Mouse (Mus musculus) layer of hippocampus, postnatal 25 days (tissue): ENCODE results near the gene Ube4b. TPM values are rescaled to one million over a fixed set of nuclear protein-coding genes. Genes with fewer than 3 reads are reported as not detected.
A peak's percentile ranks its signal among the peaks of the same experiment; 100 is the strongest.
"Not testable (repeated sequence)": the region's sequence is repeated elsewhere in the genome, so short reads cannot be mapped to it uniquely, and the experiment has no call there.

Experiments
- DNase-seq, 2 experiments: peaks; one replicate each; pipeline ENCODE4 v3.0.0; 2022; ENCODE audit warnings: mixed read lengths in 2 of 2, low spot score in 1 of 2; ENCODE audit errors: extremely low spot score in 1 of 2
- total RNA-seq, 2 experiments: library from RNA; stranded (reverse); gene quantifications; 2 replicates each; pipeline ENCODE4 v1.2.3; 2021

The Ube4b gene
- total RNA-seq, 2 experiments from 2014 or later = 92.8 to 113 TPM

- no peak for DNase-seq
These were observed 15.9 kb upstream of the Ube4b start for GRCm38 (mm10) chr4:149442436-149442835.

- no peak for DNase-seq
These were observed 14.0 kb upstream of the Ube4b start for GRCm38 (mm10) chr4:149440576-149440975.

DNA sequence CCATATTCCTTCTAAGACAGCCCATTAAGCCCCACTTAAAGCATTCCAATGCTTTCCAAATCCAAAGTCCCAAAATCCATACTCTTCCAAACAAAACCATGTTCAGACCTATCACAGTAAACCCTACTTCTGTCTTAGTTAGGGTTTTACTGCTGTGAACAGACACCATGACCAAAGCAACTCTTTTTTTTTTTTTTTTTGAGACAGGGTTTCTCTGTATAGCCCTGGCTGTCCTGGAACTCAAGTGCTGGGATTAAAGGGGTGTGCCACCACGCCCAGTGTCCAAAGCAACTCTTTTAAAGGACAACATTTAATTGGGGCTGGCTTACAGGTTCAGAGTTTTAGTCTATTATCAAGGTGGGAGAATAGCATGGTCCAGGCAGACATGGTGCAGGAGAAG is 5.3 kb upstream of the Ube4b start:
- DNase-seq = not testable (repeated sequence)

DNA sequence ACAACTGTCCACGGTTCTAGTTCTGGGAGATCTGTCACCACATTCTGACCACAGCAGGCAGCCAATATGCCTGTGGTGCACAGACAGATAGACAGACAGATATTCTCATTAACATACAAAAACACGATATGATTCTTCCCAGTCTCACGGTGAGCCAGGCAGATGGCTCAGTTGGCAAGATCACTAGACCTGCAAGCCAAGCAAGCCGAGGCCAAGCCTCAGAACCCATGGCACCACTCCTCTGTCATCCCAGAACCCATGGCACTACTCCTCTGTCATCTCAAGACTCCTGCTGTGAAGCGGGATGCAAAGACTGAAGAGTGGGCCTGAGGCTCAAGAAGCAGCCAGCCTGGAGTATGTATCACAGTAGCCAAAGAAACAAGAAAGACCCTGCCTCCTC is 3.0 kb upstream of the Ube4b start:
- DNase-seq = no peak

DNA sequence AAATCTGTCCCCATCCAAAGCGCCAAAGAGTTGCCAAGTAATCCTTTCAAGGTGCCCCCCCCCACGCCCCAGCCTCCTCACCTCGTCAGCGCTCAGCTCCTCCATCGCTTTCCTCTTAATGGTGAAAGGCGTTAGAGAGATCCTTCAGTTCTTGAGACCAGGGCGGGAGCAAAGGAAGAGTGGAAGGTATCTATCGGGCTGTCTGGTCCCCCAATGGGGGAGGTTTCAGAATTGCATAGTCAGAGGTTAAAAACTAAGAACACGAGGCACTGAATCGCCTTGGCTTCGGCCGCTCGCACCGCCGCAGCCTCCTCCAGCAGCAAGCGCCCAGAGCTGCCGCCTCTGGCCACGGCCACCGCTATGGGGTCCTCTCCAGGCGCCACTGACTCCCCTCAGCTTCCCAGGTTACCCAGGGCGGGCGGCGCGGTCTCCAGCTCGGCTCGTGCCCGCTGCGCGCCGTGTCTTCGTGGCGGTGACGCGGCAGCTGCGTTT is 702 bp downstream of the Ube4b start:
- peak in 1 of 2 experiments; percentile 26 for DNase-seq

DNA sequence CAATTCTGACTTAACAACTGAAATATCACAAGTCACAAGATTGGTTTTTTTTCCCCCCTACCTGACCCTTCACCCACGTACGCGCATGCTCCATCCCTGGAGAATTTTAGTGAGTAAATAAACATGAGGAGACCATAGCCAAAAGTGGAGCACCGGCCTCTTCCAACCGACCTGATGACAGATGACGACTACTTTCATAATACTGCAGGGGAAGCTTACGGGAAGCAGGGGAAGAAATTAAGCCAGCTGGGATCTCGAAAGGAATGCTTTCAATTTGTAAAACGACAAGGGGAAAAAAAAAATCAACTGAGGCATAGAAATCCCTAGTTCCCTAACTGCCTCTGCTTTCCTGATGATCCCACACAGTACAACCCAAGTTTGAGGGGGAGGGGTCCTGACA is 1.8 kb downstream of the Ube4b start:
- no peak for DNase-seq

- no peak for DNase-seq
These were observed 8.6 kb downstream of the Ube4b start for GRCm38 (mm10) chr4:149417854-149418365.

GRCm38 (mm10) chr4:149416986-149417385 is 9.6 kb downstream of the Ube4b start:
- DNase-seq = no peak

- no peak for DNase-seq
These were observed 10.1 kb downstream of the Ube4b start for GRCm38 (mm10) chr4:149416417-149416816.

DNA sequence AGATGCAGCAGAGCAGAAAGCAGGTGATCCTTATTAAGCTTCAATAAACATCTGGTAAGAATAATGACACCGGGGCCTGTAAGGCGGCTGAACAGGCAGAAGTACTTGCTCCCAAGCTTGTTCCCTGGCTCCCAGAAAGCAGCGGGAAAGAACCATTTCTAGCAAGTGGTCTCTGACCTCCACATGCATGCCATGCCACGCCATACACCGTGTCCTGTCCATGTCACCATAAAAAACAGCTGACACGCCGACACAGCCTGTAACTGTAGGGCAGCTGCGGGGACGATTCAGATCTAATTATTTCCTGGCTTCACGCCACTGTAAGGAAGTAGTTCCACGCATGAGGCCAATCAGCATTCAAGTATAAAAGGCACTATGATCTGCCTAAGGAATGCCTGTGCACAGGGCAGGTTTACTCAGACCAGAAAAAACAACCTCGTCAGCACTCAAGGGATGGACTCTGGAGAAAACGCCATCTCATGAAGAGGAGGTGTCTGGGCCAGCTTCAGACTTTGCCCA is 10.8 kb downstream of the Ube4b start:
- DNase-seq = no peak

DNA sequence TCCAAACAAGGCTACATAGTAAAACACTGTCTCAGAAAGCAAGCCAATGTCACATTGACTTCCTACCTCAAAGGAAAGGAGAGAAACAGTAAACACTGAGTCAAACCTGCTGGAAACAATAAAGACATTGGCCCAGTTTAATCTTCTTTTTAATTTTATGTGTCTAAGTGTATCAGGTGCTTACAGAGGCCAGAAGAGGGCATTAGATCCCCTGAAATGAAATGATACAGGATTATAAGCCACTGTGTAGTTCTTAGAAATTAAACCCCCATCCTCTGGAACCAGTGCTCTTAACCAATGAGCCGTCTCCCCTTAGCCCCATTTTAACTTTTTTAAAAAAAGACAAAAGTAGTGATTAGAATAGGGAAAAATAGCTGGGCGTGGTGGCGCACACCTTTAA is 12.3 kb downstream of the Ube4b start:
- DNase-seq = no peak

DNA sequence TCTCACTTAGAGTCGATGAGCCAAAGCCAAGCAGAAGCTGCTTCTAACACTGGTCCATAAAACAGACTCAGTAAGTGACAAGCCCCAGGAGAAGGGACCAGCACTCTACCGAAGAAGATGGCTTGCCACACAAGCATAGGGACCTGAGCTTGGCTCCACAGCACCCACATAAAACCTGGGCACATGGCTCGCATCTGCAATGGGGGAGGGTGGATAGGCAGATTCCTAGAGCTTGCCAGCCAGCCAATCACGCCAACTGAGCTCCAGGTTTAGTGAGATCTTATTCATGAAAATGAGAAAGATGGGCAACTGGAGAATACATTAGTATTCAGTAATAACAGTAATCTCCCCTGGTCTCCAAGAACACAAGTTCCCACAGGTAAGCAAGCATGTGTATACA is 16.8 kb downstream of the Ube4b start:
- no peak for DNase-seq

DNA sequence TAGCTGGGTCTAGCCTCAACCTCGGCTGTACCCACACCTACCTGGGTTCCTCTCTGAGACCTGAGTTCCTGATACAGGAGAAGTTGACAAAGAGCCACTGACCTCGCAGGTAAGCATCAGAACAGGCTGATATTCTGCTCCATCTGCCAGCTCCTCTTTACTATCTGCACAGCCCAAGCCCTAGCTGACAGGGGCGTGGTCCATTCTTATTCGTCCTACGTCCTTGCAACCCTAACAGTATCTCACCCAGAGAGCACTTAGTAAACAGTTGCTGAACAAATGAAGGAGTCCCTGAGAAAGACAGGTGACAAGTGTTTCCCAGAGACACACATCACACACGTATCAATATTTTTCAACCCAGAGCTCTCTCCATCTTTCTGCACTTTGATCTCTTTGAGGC is 18.2 kb downstream of the Ube4b start:
- DNase-seq = no peak

GRCm38 (mm10) chr4:149407461-149407860 is 19.1 kb downstream of the Ube4b start:
- no peak for DNase-seq

- DNase-seq = no peak
These were observed 20.7 kb downstream of the Ube4b start for GRCm38 (mm10) chr4:149405713-149406443.

- peak in 1 of 2 experiments; percentile 33 for DNase-seq
These were observed 21.7 kb downstream of the Ube4b start for GRCm38 (mm10) chr4:149404640-149405465.

GRCm38 (mm10) chr4:149403037-149403436 is 23.5 kb downstream of the Ube4b start:
- no peak for DNase-seq

- no peak for DNase-seq
These were observed 25.0 kb downstream of the Ube4b start for GRCm38 (mm10) chr4:149401591-149401982.

- no peak for DNase-seq
These were observed 25.5 kb downstream of the Ube4b start for GRCm38 (mm10) chr4:149400878-149401590.

DNA sequence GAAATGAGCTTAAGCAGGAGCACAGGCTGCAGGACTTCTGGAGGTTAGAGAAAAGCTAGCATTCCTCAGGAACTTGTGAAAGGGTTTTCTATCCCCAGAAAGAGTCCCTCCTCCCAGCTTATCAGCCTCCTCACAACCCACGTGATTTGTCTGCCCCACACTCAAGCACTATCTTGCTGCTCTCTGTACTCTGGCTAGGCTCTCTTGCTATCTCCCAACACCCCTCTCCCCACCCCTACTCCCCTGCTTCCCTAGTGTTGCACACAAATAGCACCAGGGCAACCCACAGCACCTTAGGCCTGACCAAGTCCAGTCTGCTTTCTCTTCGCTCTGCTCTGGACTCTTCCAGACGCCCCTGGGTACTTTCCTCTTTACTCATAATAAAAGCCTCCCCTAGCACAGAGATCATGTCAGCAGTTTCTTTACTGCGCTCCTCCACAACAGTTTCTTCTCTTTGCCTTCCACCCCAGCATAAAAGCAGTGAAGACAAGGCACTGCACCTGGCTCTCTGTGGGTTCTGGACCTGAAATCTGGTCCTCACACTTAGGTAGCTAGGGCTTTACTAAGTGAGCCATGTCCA is 27.1 kb downstream of the Ube4b start:
- DNase-seq = no peak
